ENCODE assay signal across 22 mouse cellular contexts in genomic region chr5:5055494-5055893, GRCm38 (mm10).
DNase-seq lines count a peak whose midpoint lies in the region; ATAC-seq lines count a peak whose summit lies in the region.
"Had no signal": no experiment of that assay in that cellular context is flagged by ENCODE, and none has a peak within 500 bp of the region (broad histone marks: within the 10 kb centered on the region; RNA-seq: fewer than 3 reads in every experiment).

No protein-coding gene starts in this region.

- no peak overlapping the region for H3K4me2 ChIP-seq in forebrain, embryonic 14.5 days (ENCODE audit: low read length)
- H3K4me2 ChIP-seq in forebrain, embryonic 12.5 days, result no peak overlapping the region
- H3K4me2 ChIP-seq in midbrain, embryonic 14.5 days (ENCODE audit: low read length), result no peak overlapping the region
- no peak overlapping the region for H3K4me2 ChIP-seq in midbrain, embryonic 15.5 days
- H3K4me2 ChIP-seq: forebrain, embryonic 15.5 days; hindbrain, embryonic 14.5 days had no signal

- no peaks in the 10 kb centered on the region for H3K36me3 ChIP-seq in forebrain, embryonic 14.5 days (ENCODE audit: control insufficient read depth, insufficient read depth, low read length)
- no peaks in the 10 kb centered on the region for H3K36me3 ChIP-seq in forebrain, embryonic 12.5 days (replicated peaks)
- no peaks in the 10 kb centered on the region for H3K36me3 ChIP-seq in midbrain, embryonic 14.5 days (ENCODE audit: control insufficient read depth, insufficient read depth, low read length)
- no peaks in the 10 kb centered on the region for H3K36me3 ChIP-seq in midbrain, embryonic 15.5 days (replicated peaks)
- H3K36me3 ChIP-seq: embryonic facial prominence, embryonic 10.5 days; forebrain, embryonic 15.5 days; hindbrain, embryonic 10.5 days had no signal

- WGBS in forebrain, embryonic 14.5 days, result 53% methylated on average over 1 of the region's 1 CpGs
- WGBS in forebrain, embryonic 12.5 days, result 56% methylated on average over 1 of the region's 1 CpGs
- 23% methylated on average over 1 of the region's 1 CpGs for WGBS in midbrain, embryonic 14.5 days
- WGBS in midbrain, embryonic 15.5 days, result 25% methylated on average over 1 of the region's 1 CpGs

- no peaks in the 10 kb centered on the region for H3K27me3 ChIP-seq in forebrain, embryonic 14.5 days (replicated peaks; ENCODE audit: control insufficient read depth, insufficient read depth, low read length)
- H3K27me3 ChIP-seq in forebrain, embryonic 12.5 days, result no peaks in the 10 kb centered on the region
- H3K27me3 ChIP-seq in midbrain, embryonic 14.5 days (ENCODE audit: control insufficient read depth, insufficient read depth, low read length), result no peaks in the 10 kb centered on the region
- H3K27me3 ChIP-seq in midbrain, embryonic 15.5 days (replicated peaks), result no peaks in the 10 kb centered on the region
- H3K27me3 ChIP-seq: forebrain, embryonic 15.5 days; Patski had no signal

- peaks cover 10% of the 10 kb centered on the region for H3K4me1 ChIP-seq in forebrain, embryonic 14.5 days (ENCODE audit: control insufficient read depth, insufficient read depth, low read length)
- H3K4me1 ChIP-seq in forebrain, embryonic 12.5 days, result peaks cover 13% of the 10 kb centered on the region
- peaks cover 10% of the 10 kb centered on the region for H3K4me1 ChIP-seq in midbrain, embryonic 14.5 days (ENCODE audit: control insufficient read depth, insufficient read depth, low read length)
- peaks cover 11% of the 10 kb centered on the region; the same call in 1 of the 2 replicates for H3K4me1 ChIP-seq in midbrain, embryonic 15.5 days

- no peak overlapping the region for H3K9ac ChIP-seq in forebrain, embryonic 14.5 days (ENCODE audit: low read length)
- no peak overlapping the region for H3K9ac ChIP-seq in forebrain, embryonic 12.5 days
- no peak overlapping the region for H3K9ac ChIP-seq in midbrain, embryonic 14.5 days (replicated peaks; ENCODE audit: low read length)
- H3K9ac ChIP-seq in midbrain, embryonic 15.5 days, result no peak overlapping the region
- H3K9ac ChIP-seq: forebrain, embryonic 15.5 days; hindbrain, embryonic 14.5 days had no signal

- no peak for DNase-seq in forebrain, embryonic 14.5 days (ENCODE audit: low spot score)
- DNase-seq in midbrain, embryonic 14.5 days, result no peak
- DNase-seq in retina, postnatal 1 day, result peak; percentile 23
- no peak for DNase-seq in embryo, embryonic 10 days (ENCODE audit: low spot score)
- no peak for DNase-seq in adrenal gland, adult 2 months
- DNase-seq: adrenal gland, postnatal 25 days; cerebellum, adult 18-20 months; cerebellum, adult 9-11 months; cerebellum, postnatal 36 days; gastrocnemius, adult 2 months; gastrocnemius, postnatal 25 days; heart, postnatal 14 days had no signal

- 0 out of 2 replicates have a peak overlapping the region, but pooled peaks have one; percentile 27 for H3K27ac ChIP-seq in forebrain, embryonic 14.5 days (ENCODE audit: low read depth, low read length)
- no peak overlapping the region for H3K27ac ChIP-seq in forebrain, embryonic 12.5 days
- H3K27ac ChIP-seq in midbrain, embryonic 14.5 days (replicated peaks; ENCODE audit: low read depth, low read length), result 0 out of 2 replicates have a peak overlapping the region, but pooled peaks have one; percentile 32
- no peak overlapping the region for H3K27ac ChIP-seq in midbrain, embryonic 15.5 days
- H3K27ac ChIP-seq: embryonic facial prominence, embryonic 10.5 days; gastrocnemius, adult 2 months; hindbrain, embryonic 10.5 days had no signal

- H3K9me3 ChIP-seq in forebrain, embryonic 14.5 days (replicated peaks; ENCODE audit: control insufficient read depth, low read length), result no peaks in the 10 kb centered on the region
- H3K9me3 ChIP-seq in forebrain, embryonic 12.5 days, result no peaks in the 10 kb centered on the region
- no peaks in the 10 kb centered on the region for H3K9me3 ChIP-seq in midbrain, embryonic 14.5 days (ENCODE audit: control insufficient read depth, low read length)
- no peaks in the 10 kb centered on the region for H3K9me3 ChIP-seq in midbrain, embryonic 15.5 days
- H3K9me3 ChIP-seq: embryonic facial prominence, embryonic 10.5 days; forebrain, embryonic 15.5 days; hindbrain, embryonic 10.5 days had no signal

- ATAC-seq in forebrain, embryonic 14.5 days, result no peak
- no peak for ATAC-seq in forebrain, embryonic 12.5 days (ENCODE audit: low FRiP score)
- no peak for ATAC-seq in midbrain, embryonic 14.5 days (ENCODE audit: low FRiP score, low TSS enrichment)
- ATAC-seq in midbrain, embryonic 15.5 days (replicated peaks), result no peak
- ATAC-seq in inflammation-experienced regulatory T-cells, adult 6 months, result peak; percentile 46
- ATAC-seq: activated CD4-positive, CD25-positive, alpha-beta regulatory T cell, adult 4 months; intestine, embryonic 16.5 days; Patski had no signal

- H3K4me3 ChIP-seq in forebrain, embryonic 14.5 days (ENCODE audit: low read depth, low read length), result no peak overlapping the region
- no peak overlapping the region for H3K4me3 ChIP-seq in forebrain, embryonic 12.5 days (replicated peaks)
- no peak overlapping the region for H3K4me3 ChIP-seq in midbrain, embryonic 14.5 days (replicated peaks; ENCODE audit: low read depth, low read length)
- H3K4me3 ChIP-seq in midbrain, embryonic 15.5 days, result no peak overlapping the region
- H3K4me3 ChIP-seq: embryonic facial prominence, embryonic 10.5 days; forebrain, embryonic 15.5 days; gastrocnemius, adult 2 months; hindbrain, embryonic 10.5 days had no signal

Comparison
In these comparisons a context has a peak if more than half of its experiments do, and no peak if none do; other contexts are left out.
1. H3K27ac ChIP-seq: peak in forebrain, embryonic 14.5 days (single experiment) and midbrain, embryonic 14.5 days (single experiment); none in forebrain, embryonic 12.5 days (single experiment) and midbrain, embryonic 15.5 days (single experiment).